Mouse (Mus musculus) ovary, postnatal 36 days (tissue): ENCODE data around the gene Sf1.

Source experiments
- DNase-seq: peaks from one replicate; pipeline ENCODE4 v3.0.0; 2022; ENCODE audit warnings: low spot score, mixed read lengths

Gene Sf1

DNA sequence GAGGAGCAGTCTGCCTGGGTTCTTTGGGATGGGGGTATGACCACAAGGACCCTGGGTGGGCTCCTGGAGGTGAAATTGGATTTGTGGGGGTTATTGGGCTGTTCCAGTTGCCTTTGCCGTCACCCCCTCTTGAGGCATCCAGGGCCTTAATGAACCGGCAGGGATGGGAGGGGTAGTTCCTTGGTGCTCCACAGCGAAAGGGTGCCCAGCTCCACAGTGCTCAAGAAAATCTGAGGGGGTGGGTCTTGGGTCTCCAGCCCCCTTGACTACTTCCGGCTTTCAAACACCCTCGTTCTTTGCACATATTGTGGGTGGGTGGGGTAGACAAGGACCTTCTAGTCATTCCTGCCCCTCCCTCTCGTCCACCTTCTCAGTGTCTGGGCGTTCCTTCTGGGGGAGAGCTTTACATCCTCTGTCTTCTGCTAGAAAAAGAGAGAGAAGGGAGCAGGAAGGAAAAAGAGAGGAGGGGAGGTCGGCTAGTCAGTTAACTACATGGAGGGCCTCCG, 56.4 kb downstream of the Sf1 start:
- DNase-seq, result no peak

DNA sequence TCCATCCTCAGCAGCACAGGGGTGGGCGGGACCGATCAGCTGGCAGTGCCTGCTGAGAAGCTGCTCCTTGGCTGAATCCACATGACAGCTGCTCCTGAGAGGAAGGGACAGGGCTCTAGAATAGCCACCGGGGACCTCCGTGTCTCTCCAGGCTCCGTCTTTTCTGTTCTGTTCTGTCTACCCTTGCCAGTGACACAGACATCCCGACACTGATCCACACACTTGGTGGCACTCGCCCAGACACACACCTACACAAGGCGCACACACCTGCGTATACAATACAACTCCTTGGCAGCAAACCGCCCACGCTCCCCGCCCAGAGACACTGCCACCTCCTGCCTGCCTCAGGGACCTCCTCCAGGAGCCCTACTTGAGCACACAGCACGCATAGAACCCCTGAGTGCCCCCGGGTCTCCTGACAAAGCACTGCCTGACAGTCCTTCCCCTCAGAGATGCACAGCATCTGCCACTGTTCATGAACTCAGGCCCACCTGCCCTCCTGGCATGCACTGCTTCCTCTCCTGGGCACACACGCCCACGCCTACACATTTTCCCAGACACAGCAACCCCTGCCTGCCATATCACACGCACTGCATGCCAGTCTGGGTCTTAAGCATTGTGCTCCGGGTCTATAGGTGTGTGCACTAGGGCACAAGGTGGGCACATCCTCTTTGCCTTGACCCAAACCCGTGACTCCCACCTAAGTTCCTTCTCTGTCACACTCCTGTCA, 57.2 kb downstream of the Sf1 start:
- DNase-seq, result no peak

GRCm38 (mm10) chr19:6421211-6421590, 57.7 kb downstream of the Sf1 start:
- no peak for DNase-seq

GRCm38 (mm10) chr19:6422014-6422413, 58.5 kb downstream of the Sf1 start:
- no peak for DNase-seq

GRCm38 (mm10) chr19:6423241-6423640, 59.8 kb downstream of the Sf1 start:
- no peak for DNase-seq

GRCm38 (mm10) chr19:6424137-6424881, 60.8 kb downstream of the Sf1 start:
- no peak for DNase-seq

GRCm38 (mm10) chr19:6425595-6425994, 62.1 kb downstream of the Sf1 start:
- DNase-seq, result no peak

DNA sequence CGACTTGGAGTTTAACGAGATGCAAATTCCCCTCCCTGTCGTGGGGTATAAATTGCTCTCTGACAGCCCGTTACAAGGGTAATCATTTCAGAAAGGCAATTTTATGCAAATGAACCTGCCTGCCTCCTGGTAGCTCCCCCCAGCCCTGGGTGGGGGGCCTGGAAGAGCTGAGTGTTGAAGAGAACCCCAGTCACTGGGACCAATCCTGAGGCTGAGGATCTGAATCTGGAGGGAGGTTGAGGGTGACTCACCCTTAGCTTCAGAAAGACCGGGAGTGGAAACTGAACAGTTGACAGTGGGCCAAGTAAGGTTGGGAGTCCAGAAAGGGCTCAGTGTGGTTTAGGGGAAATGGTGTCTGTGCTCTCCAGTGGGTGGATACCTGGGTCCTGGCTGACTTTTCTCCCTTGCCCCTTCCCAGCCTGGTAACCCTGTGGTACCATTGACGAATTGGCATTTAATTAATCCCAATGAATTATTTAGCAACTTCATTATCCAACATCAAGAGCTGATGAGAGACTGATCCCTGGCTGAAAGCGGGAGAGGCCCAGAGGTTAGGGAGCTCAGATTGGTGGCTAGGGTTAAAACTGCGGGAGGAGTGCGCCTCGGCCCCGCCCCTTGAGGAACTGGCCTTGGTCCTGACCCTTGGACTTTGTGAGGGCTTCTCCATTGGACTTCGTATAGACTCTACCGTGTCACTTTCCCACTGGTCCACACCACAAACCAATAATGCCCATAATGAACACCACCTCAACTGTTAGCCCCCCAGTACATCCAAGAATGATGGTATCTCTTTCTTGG, 63.4 kb downstream of the Sf1 start:
- DNase-seq, result peak; percentile 53
